Mouse (Mus musculus) forebrain, embryonic 11.5 days (tissue): Measurements from ENCODE around the gene Cpne6. TPM values are rescaled to one million over a fixed set of nuclear protein-coding genes. Genes with fewer than 3 reads are reported as not detected.

ENCODE experiments used
- ATAC-seq: fragments of 200-750 bp; cut with Nextera tagmentation; replicated peaks from 2 replicates; pipeline ENCODE4 v1.8.0; 2017; ENCODE audit warnings: moderate TSS enrichment; ENCODE audit not compliant: low FRiP score
- DNase-seq: peaks from one replicate; pipeline ENCODE4 v3.0.0-alpha.2; 2017; ENCODE audit warnings: low spot score
- H3K27ac ChIP-seq: fragments of 300-500 bp; sonication (generic); 2 replicates; pipeline ENCODE4 v1.5.1; 2014; ENCODE audit warnings: low read depth, low read length
- H3K27me3 ChIP-seq: fragments of 300-500 bp; sonication (generic); 2 replicates; pipeline ENCODE4 v1.6.1; 2014; ENCODE audit warnings: mild to moderate bottlenecking, low read length, mixed read lengths; ENCODE audit not compliant: control insufficient read depth, insufficient read depth
- H3K36me3 ChIP-seq: fragments of 300-500 bp; sonication (generic); 2 replicates; pipeline ENCODE4 v1.6.1; 2014; ENCODE audit warnings: mild to moderate bottlenecking, low read length, moderate library complexity, mixed read lengths; ENCODE audit not compliant: control insufficient read depth, insufficient read depth
- H3K4me1 ChIP-seq: fragments of 300-500 bp; sonication (generic); replicated peaks from 2 replicates; pipeline ENCODE4 v1.6.1; 2014; ENCODE audit warnings: low read length, mixed read lengths; ENCODE audit not compliant: control insufficient read depth, insufficient read depth
- H3K4me2 ChIP-seq: fragments of 300-500 bp; sonication (generic); 2 replicates; pipeline ENCODE4 v1.6.1; 2014; ENCODE audit warnings: low read depth, mild to moderate bottlenecking, low read length, moderate library complexity, mixed read lengths; ENCODE audit not compliant: severe bottlenecking
- H3K4me3 ChIP-seq: fragments of 300-500 bp; sonication (generic); 2 replicates; pipeline ENCODE4 v1.5.1; 2014; ENCODE audit warnings: low read depth, low read length
- H3K9ac ChIP-seq: fragments of 300-500 bp; sonication (generic); 2 replicates; pipeline ENCODE4 v1.6.1; 2014; ENCODE audit warnings: low read length
- H3K9me3 ChIP-seq: fragments of 300-500 bp; sonication (generic); 2 replicates; pipeline ENCODE4 v1.6.1; 2016; ENCODE audit warnings: low read length, mixed read lengths; ENCODE audit not compliant: control insufficient read depth
- WGBS: fragments of 180-500 bp; shearing (Covaris S2); extraction: QIAGEN DNeasy Blood & Tissue Kit; methylation state at CpG from one replicate; pipeline ENCODE4 v1.1.7; 2014; 5-methylcytosine and 5-hydroxymethylcytosine counted together
- polyA plus RNA-seq: library from polyadenylated mRNA; unstranded; fragments of >200 nt; fragmentation: Nextera tagmentation; extraction: Ambion mirVana; gene quantifications from 2 replicates; pipeline ENCODE4 v1.2.1, GENCODE M21; 2014

Gene Cpne6
- polyA plus RNA-seq, 1 experiment from 2014 or later = 0.21 TPM

- H3K4me2 ChIP-seq = no peak overlapping the region
- ATAC-seq = no peak
- no peak overlapping the region for H3K4me3 ChIP-seq
- no peaks in the 10 kb centered on the region for H3K4me1 ChIP-seq
- no peaks in the 10 kb centered on the region for H3K36me3 ChIP-seq
- H3K27me3 ChIP-seq = no peaks in the 10 kb centered on the region
- WGBS = 72% methylated on average over 7 of the region's 7 CpGs
- no peak overlapping the region for H3K27ac ChIP-seq
- H3K9ac ChIP-seq = no peak overlapping the region
- no peaks in the 10 kb centered on the region for H3K9me3 ChIP-seq
- DNase-seq = no peak
Observed at GRCm38 (mm10) chr14:55511037-55511436, 792 bp downstream of the Cpne6 start.

GRCm38 (mm10) chr14:55513927-55514326 is 3.7 kb downstream of the Cpne6 start:
- no peak overlapping the region for H3K9ac ChIP-seq
- no peak overlapping the region for H3K4me3 ChIP-seq
- no peaks in the 10 kb centered on the region for H3K27me3 ChIP-seq
- no peaks in the 10 kb centered on the region for H3K4me1 ChIP-seq
- ATAC-seq (no peak), DNase-seq (no peak)
- H3K9me3 ChIP-seq = no peaks in the 10 kb centered on the region
- no peaks in the 10 kb centered on the region for H3K36me3 ChIP-seq
- H3K4me2 ChIP-seq = no peak overlapping the region
- no peak overlapping the region for H3K27ac ChIP-seq
- WGBS = 76% methylated on average over 10 of the region's 10 CpGs

DNA sequence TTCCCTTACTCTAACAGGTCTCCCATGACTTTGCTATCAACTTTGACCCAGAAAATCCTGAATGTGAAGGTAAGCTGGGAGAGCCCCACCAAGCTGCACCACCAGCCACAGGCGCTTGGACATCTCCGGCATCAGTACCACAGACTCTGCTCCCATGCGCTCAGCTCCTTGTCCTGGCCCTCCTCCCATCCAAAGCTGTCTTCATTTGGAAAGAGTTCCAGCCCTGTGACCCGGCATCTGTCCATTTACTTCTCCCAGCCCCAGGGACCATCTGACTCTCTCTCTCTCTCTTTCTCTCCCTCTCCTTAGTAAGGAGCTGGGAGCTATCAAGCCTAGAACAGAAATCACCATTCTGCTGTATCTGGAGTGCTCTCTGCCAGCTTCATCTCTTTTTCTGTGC is 5.6 kb downstream of the Cpne6 start:
- no peak for ATAC-seq
- H3K27me3 ChIP-seq = 0 out of 2 replicates have a peak, but pooled peaks cover 7% of the 10 kb centered on the region

DNA sequence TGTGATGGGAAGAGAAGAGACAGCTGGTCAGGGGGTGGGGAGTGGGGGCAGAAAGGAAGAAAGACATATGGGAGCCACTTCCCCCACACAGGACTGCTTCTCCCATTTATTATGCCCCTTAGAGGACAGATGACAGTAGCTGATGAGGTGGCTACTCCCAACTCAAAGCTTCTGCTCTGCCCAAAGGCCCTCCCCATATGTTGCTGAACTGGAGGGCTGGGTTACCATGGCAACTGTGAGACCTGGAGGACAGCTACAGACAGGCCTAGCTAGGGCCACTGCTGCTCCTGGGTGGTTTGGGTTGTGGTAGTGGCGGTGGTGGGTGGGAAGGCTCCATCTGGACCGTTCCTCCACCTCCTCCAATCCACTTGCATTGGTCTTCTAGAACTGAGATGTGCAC is 8.7 kb downstream of the Cpne6 start:
- WGBS = 71% methylated on average over 2 of the region's 2 CpGs
- H3K4me3 ChIP-seq = no peak overlapping the region
- peaks cover 15% of the 10 kb centered on the region; the same call in 1 of the 2 replicates for H3K27me3 ChIP-seq
- no peak overlapping the region for H3K27ac ChIP-seq
- no peaks in the 10 kb centered on the region for H3K36me3 ChIP-seq
- H3K4me2 ChIP-seq = no peak overlapping the region
- no peak overlapping the region for H3K9ac ChIP-seq
- DNase-seq (peak; percentile 63), ATAC-seq (peak; percentile 60)
- no peaks in the 10 kb centered on the region for H3K9me3 ChIP-seq
- H3K4me1 ChIP-seq = no peaks in the 10 kb centered on the region

More for the DNA sequence above, 5.6 kb downstream of the Cpne6 start:
- Histone ChIP-seq H3K4me3 (no peak overlapping the region), H3K4me2 (no peak overlapping the region), H3K9ac (no peak overlapping the region), H3K36me3 (no peaks in the 10 kb centered on the region), H3K27ac (no peak overlapping the region), H3K4me1 (no peaks in the 10 kb centered on the region), H3K9me3 (no peaks in the 10 kb centered on the region)
- WGBS = 93% methylated on average over 4 of the region's 4 CpGs
- DNase-seq = no peak

DNA sequence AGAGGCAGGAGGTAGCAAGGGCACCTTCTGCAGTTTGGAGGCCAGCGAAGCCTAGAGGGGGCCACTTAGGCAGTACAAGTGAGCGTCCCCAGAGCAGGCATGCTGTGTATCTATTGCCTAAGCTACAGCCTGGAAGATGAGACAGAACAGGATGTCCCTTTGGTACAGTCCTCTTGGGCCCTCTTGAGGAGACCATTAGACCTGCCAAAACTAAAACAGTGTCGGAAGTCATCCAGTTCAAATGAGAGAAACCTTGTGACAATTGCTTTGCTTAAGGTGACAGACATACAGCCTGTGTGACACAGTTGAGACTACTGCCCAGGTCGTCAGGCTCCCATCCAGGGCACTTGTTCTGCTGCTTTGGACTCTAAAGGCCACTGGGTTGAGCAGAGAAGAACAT is 9.4 kb downstream of the Cpne6 start:
- Histone ChIP-seq H3K9ac (no peak overlapping the region), H3K27ac (no peak overlapping the region), H3K27me3 (peaks cover 15% of the 10 kb centered on the region; the same call in 1 of the 2 replicates), H3K9me3 (no peaks in the 10 kb centered on the region), H3K36me3 (no peaks in the 10 kb centered on the region), H3K4me1 (no peaks in the 10 kb centered on the region), H3K4me3 (no peak overlapping the region), H3K4me2 (no peak overlapping the region)
- WGBS = 57% methylated on average over 4 of the region's 4 CpGs
- DNase-seq = no peak
- ATAC-seq = no peak

DNA sequence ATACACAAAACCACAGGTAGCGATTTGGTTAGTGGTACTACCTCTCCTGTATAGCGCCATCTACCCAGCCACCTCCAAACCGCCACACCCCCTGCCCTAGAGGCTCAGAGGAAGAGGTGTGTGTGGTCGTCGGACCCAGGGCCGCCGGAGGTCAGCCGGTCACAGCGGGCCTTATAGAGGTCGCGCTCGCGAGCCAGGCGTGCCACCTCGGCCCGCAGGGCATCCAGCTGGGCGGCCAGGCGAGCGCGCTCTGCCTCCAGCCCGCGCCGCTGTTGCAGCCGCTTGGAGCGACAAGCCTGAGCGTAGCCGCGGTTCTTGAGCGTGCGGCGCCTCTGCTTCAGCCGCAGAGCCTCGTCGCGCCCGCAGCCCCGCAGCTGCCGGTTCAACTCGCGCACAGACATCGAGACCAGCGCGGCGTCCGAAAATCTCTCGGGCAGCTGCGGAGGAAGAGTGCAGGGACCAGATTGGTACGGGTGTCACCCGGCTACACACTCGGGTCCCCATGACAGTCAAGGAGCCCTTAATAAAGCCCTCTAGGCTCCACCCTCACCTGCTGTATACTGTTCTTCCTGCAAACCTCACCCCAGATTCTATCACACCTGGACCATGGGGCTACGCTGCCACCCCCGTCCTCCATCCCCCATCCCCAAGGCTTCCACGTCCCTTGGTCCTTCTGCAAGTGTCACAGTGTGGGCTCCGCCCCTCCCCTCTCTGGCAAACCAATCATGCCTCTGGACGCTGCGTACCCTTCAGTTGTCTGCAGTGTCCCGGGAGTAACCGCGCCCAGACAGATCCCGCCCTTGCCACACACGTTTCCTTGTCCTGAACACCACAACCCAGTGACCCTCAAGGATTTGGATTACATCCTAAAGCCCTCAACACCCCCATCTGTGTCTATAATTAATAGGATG is 10.5 kb downstream of the Cpne6 start:
- peaks cover 15% of the 10 kb centered on the region; the same call in 1 of the 2 replicates for H3K27me3 ChIP-seq
- H3K4me2 ChIP-seq = peak overlapping the region; percentile 94
- H3K4me1 ChIP-seq = no peaks in the 10 kb centered on the region
- H3K9me3 ChIP-seq = no peaks in the 10 kb centered on the region
- H3K36me3 ChIP-seq = no peaks in the 10 kb centered on the region
- DNase-seq (peak; percentile 70), ATAC-seq (peak; percentile 59)
- H3K27ac ChIP-seq = no peak overlapping the region
- WGBS = under 1% methylated on average over 61 of the region's 61 CpGs
- peak overlapping the region; percentile 51 for H3K4me3 ChIP-seq
- H3K9ac ChIP-seq = peak overlapping the region; percentile 53

DNA sequence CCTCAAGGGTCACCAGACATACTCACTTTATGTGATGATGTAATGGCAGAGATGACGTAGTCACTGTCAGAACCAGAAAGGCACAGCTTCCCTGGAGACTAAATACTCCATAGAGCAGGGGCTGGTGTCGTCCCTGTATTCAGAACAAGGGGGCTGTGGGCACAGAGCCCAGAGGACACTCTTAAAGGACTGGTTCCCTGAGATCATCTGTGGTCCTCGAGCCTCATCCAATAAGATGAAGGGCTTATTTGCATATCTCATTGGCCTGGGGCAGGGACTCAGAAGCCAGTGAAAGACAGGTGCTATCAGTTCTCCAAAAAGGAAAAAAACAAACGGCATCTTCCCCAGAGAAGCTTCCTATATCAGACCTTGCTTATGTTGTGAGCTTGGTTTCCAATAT is 13.8 kb downstream of the Cpne6 start:
- Histone ChIP-seq H3K27ac (no peak overlapping the region), H3K4me3 (no peak overlapping the region)

DNA sequence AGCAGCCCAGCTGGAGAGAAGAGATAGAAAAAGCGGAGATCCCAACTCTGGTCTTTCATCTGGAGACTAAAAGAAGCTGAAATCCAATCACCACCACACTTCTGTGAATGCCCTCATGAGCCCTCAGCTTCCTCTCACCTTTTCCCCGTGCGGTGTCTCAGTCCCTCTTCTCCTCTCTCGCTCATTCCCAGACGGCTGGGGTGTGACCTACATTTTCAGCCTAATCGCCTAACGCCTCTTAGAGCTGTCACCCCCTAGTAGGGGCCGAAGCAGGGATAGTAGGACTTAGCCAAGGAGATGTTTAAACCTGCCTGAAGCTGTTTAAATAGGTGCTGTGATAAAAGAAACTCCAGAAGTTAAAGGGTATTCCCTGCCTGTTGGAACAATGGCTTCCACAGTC is 14.5 kb downstream of the Cpne6 start, which contains the start of gene Nrl:
TSS of gene Nrl (minus strand) at position 197 of the 400 bp plus-strand sequence.
- no peaks in the 10 kb centered on the region for H3K9me3 ChIP-seq
- H3K27me3 ChIP-seq = peaks cover 12% of the 10 kb centered on the region; the same call in 1 of the 2 replicates
- no peak within 1 kb of the TSS for H3K27ac ChIP-seq
- H3K9ac ChIP-seq = no peak within 1 kb of the TSS
- H3K4me3 ChIP-seq = no peak within 1 kb of the TSS
- ATAC-seq (no peak), DNase-seq (no peak)
- no peak within 1 kb of the TSS for H3K4me2 ChIP-seq
- WGBS = 51% methylated on average over 8 of the region's 8 CpGs
- no peaks in the 10 kb centered on the region for H3K4me1 ChIP-seq
- H3K36me3 ChIP-seq = no peaks in the 10 kb centered on the region

More for the DNA sequence above, 13.8 kb downstream of the Cpne6 start:
- no peaks in the 10 kb centered on the region for H3K9me3 ChIP-seq
- H3K4me1 ChIP-seq = no peaks in the 10 kb centered on the region
- H3K4me2 ChIP-seq = no peak overlapping the region
- WGBS = 72% methylated on average over 4 of the region's 4 CpGs
- no peak overlapping the region for H3K9ac ChIP-seq
- no peaks in the 10 kb centered on the region for H3K36me3 ChIP-seq
- no peak for DNase-seq
- ATAC-seq = no peak
- H3K27me3 ChIP-seq = peaks cover 15% of the 10 kb centered on the region; the same call in 1 of the 2 replicates
